ENCODE assay signal across 10 mouse cellular contexts in genomic region chr6:96578649-96579048, GRCm38 (mm10).
"Had no signal": no experiment of that assay in that cellular context is flagged by ENCODE, and none has a peak within 500 bp of the region (broad histone marks: within the 10 kb centered on the region; RNA-seq: fewer than 3 reads in every experiment).

No protein-coding gene starts in this region.

- ATAC-seq: liver, postnatal 0 days; lung, postnatal 0 days; midbrain, embryonic 13.5 days; midbrain, embryonic 15.5 days had no signal

- DNase-seq: liver, postnatal 0 days; lung, adult 2 months; lung, postnatal 4 days; right cerebral cortex, postnatal 14 days; thymus, adult 2 months; thymus, postnatal 14 days; thymus, postnatal 36 days had no signal
